Mouse (Mus musculus): ENCODE measurements at regions not wholly inside any gene's neighbourhood (a gene's known extent, or its start where the extent isn't known, plus 50 kb on each side); places are given as distances from the start of the nearest gene placed in this dataset.

DNA sequence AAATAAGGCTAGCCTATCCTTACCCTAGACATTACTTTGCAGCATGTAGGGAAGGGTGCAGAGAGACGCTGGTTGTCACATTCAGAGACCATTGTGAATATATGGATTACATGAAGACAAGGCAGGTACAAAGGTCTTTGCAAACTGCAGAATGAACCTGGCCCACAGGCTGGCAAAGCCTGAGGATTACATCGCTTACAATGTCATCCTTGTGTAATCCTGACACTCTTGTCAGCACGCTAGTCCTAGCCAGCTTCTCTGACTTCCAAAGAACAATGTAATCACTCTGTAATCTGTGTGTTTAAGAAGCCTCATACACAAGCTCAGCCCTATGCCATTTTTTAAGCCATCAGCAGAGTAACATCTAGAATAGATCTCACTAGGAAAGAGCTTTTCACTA is 69.6 kb upstream of the Foxq1 start:
- DNase-seq (ENCODE audit: low spot score in 2 of 2): no peak

DNA sequence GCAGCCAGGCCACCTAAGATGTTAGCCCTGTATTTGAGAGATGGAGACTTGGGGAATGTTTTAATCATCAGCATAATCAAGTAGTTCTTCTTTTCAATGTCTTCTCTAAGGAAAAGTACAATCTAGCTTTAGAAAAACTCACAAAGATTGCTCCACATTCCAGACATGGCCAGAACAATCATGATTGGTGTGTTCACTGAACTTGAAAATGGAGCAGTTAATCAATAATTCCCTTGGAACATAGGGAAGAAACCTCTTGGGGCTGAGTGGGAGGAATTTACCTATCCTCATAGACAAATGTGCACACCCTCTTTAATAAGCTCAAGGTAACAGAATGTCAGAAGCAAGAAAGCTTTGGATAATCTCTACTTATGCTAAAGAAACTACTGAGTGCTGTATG is 67.7 kb upstream of the Foxq1 start:
- no peak for DNase-seq (ENCODE audit: low spot score in 2 of 2)

DNA sequence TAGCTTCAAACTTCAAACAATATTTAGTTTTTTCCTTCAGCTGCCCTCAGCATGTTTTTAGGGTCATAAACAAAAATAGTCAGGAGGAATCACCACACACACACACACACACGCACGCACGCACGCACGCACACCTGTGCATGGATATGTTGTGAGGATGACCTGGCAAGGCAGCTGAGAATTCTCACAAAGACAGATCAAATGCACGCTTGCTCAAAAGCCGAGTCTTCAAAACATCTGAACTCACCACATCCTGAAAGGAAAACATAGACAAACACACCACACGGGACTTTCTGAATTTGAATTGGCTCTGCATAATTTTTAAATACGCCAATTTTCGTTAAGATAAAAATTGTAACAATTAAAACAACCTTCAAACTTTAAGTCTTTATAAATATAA is 52.7 kb upstream of the Foxq1 start:
- DNase-seq (ENCODE audit: low spot score in 2 of 2): no peak

DNA sequence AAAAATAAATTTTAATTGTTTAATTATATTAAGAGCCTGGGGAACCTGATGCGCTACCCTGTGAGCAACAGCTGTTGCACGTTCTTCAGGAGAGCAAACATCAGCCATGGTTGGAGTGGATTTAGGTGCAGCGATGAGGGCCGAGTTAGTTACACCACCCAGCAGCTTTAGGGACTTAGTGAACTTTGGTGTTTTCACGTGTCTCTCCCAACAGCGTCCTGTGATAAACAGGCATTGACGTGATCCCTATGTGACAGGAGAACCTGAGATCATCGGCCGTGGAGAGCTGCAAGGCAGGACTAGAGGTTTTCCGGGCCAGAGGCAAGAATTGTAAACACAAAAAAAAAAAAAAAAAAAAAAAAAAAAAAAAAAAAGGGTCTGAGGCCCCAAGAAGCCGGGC is 52.1 kb upstream of the Foxq1 start:
- no peak for DNase-seq (ENCODE audit: low spot score in 2 of 2)

DNA sequence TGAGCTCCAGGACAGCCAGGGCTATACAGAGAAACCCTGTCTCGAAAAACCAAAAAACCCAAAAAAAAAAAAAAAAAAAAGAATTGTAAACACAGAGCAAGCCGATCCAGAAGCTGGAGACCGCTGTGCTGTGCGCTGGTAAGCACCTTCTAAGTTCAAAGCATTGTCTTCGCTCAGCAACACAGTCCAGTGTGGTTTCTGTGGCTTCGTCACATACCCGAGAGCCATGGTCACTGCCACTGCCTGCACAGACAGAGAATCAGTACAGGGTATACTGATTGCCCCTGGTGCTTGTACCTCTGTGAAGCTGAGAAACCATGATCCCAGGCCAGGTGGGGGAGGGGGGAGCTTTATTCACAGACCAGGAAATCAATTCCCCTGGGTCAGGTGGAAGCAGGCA is 51.6 kb upstream of the Foxq1 start:
- DNase-seq (ENCODE audit: low spot score in 2 of 2): no peak

DNA sequence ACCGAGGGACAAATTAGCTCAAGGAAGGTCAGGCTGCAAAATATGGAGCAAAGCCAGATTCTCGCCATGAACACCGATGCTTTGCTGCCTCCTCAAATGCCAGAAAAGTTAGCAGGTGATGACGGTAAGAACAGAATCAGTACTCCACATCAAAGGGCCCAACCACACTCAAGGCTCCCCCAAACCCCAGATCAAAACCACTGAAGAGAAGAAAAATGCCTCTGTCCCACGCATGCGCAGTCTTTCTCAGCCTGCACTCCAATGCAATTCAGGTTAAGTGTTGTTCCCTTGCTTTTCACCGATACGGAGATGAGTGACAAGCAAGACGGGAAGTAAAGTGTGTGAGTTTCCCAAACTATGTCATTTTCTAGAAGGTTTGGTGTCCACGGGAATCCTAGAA is 50.5 kb upstream of the Foxq1 start:
- no peak for DNase-seq (ENCODE audit: low spot score in 2 of 2)

All from layer of hippocampus, postnatal 14 days (tissue).